Mouse (Mus musculus) heart, embryonic 10.5 days (tissue): ENCODE results near the gene Kif13a. TPM values are rescaled to one million over a fixed set of nuclear protein-coding genes. Genes with fewer than 3 reads are reported as not detected.

Source experiments
- DNase-seq: peaks from one replicate; pipeline ENCODE4 v3.0.0-alpha.2; 2017; ENCODE audit warnings: low spot score
- H3K27ac ChIP-seq: fragments of 300-500 bp; sonication (generic); 2 replicates; pipeline ENCODE4 v1.5.1; 2016; ENCODE audit warnings: mild to moderate bottlenecking
- H3K27me3 ChIP-seq: fragments of 300-500 bp; sonication (generic); 2 replicates; pipeline ENCODE4 v1.6.1; 2016; ENCODE audit warnings: mild to moderate bottlenecking; ENCODE audit not compliant: poor library complexity, insufficient read depth, severe bottlenecking
- H3K36me3 ChIP-seq: fragments of 300-500 bp; sonication (generic); 2 replicates; pipeline ENCODE4 v1.6.1; 2016; ENCODE audit warnings: mild to moderate bottlenecking, moderate library complexity
- H3K4me1 ChIP-seq: fragments of 300-500 bp; sonication (generic); 2 replicates; pipeline ENCODE4 v1.6.1; 2016; ENCODE audit warnings: mild to moderate bottlenecking
- H3K4me3 ChIP-seq: fragments of 300-500 bp; sonication (generic); 2 replicates; pipeline ENCODE4 v1.5.1; 2016; ENCODE audit warnings: mild to moderate bottlenecking, moderate library complexity
- H3K9me3 ChIP-seq: fragments of 300-500 bp; sonication (generic); 2 replicates; pipeline ENCODE4 v1.6.1; 2016; ENCODE audit warnings: mild to moderate bottlenecking, moderate library complexity
- WGBS: fragments of 180-500 bp; shearing (Covaris S2); methylation state at CpG from one replicate; pipeline ENCODE4 v1.1.7; 2016; 5-methylcytosine and 5-hydroxymethylcytosine counted together
- polyA plus RNA-seq: library from polyadenylated mRNA; unstranded; fragments of >200 nt; fragmentation: Nextera tagmentation; extraction: Ambion mirVana; gene quantifications from 2 replicates; pipeline ENCODE4 v1.2.1, GENCODE M21; 2016

Gene Kif13a
- polyA plus RNA-seq, 1 experiment from 2014 or later, result 29.1 TPM

- Histone ChIP-seq H3K4me3 (no peak overlapping the region), H3K27ac (peak overlapping the region; percentile 70), H3K4me1 (peaks cover 58% of the 10 kb centered on the region), H3K27me3 (no peaks in the 10 kb centered on the region), H3K36me3 (no peaks in the 10 kb centered on the region), H3K9me3 (no peaks in the 10 kb centered on the region)
- 42% methylated on average over 6 of the region's 6 CpGs for WGBS
- peak; percentile 87 for DNase-seq
These were observed 57.5 kb downstream of the Kif13a start for GRCm38 (mm10) chr13:46872194-46872593.

- H3K4me1 ChIP-seq, result peaks cover 52% of the 10 kb centered on the region
- no peak overlapping the region for H3K4me3 ChIP-seq
- H3K36me3 ChIP-seq, result no peaks in the 10 kb centered on the region
- H3K9me3 ChIP-seq, result no peaks in the 10 kb centered on the region
- no peak overlapping the region for H3K27ac ChIP-seq
- H3K27me3 ChIP-seq, result no peaks in the 10 kb centered on the region
- 88% methylated on average over 13 of the region's 13 CpGs for WGBS
- no peak for DNase-seq
These were observed 60.2 kb downstream of the Kif13a start for GRCm38 (mm10) chr13:46869464-46869863.

GRCm38 (mm10) chr13:46863169-46863748 lies 66.4 kb downstream of the Kif13a start:
- Histone ChIP-seq H3K4me1 (peaks cover 9% of the 10 kb centered on the region; the same call in 1 of the 2 replicates), H3K4me3 (no peak overlapping the region), H3K9me3 (no peaks in the 10 kb centered on the region), H3K36me3 (peaks cover 4% of the 10 kb centered on the region; the same call in 1 of the 2 replicates), H3K27me3 (no peaks in the 10 kb centered on the region), H3K27ac (no peak overlapping the region)
- 81% methylated on average over 3 of the region's 3 CpGs for WGBS
- no peak for DNase-seq

GRCm38 (mm10) chr13:46859876-46860275 lies 69.8 kb downstream of the Kif13a start:
- 87% methylated on average over 2 of the region's 2 CpGs for WGBS
- Histone ChIP-seq H3K27me3 (no peaks in the 10 kb centered on the region), H3K4me3 (no peak overlapping the region), H3K27ac (no peak overlapping the region), H3K9me3 (no peaks in the 10 kb centered on the region), H3K4me1 (peaks cover 8% of the 10 kb centered on the region; the same call in 1 of the 2 replicates), H3K36me3 (peaks cover 4% of the 10 kb centered on the region; the same call in 1 of the 2 replicates)
- no peak for DNase-seq

GRCm38 (mm10) chr13:46859173-46859572 lies 70.5 kb downstream of the Kif13a start:
- Histone ChIP-seq H3K4me1 (peaks cover 8% of the 10 kb centered on the region; the same call in 1 of the 2 replicates), H3K4me3 (no peak overlapping the region), H3K9me3 (no peaks in the 10 kb centered on the region), H3K27ac (no peak overlapping the region), H3K36me3 (peaks cover 4% of the 10 kb centered on the region; the same call in 1 of the 2 replicates), H3K27me3 (no peaks in the 10 kb centered on the region)
- no peak for DNase-seq
- 86% methylated on average over 2 of the region's 2 CpGs for WGBS

GRCm38 (mm10) chr13:46858835-46859152 lies 70.9 kb downstream of the Kif13a start:
- no peak for DNase-seq
- H3K4me3 ChIP-seq, result no peak overlapping the region
- no peak overlapping the region for H3K27ac ChIP-seq
- H3K4me1 ChIP-seq, result peaks cover 8% of the 10 kb centered on the region; the same call in 1 of the 2 replicates
- H3K27me3 ChIP-seq, result no peaks in the 10 kb centered on the region
- H3K36me3 ChIP-seq, result peaks cover 4% of the 10 kb centered on the region; the same call in 1 of the 2 replicates
- 73% methylated on average over 8 of the region's 8 CpGs for WGBS
- no peaks in the 10 kb centered on the region for H3K9me3 ChIP-seq

GRCm38 (mm10) chr13:46858143-46858834 lies 71.4 kb downstream of the Kif13a start:
- DNase-seq, result no peak
- WGBS, result 89% methylated on average over 8 of the region's 8 CpGs
- Histone ChIP-seq H3K9me3 (no peaks in the 10 kb centered on the region), H3K27ac (no peak overlapping the region), H3K36me3 (peaks cover 5% of the 10 kb centered on the region; the same call in 1 of the 2 replicates), H3K4me3 (no peak overlapping the region), H3K4me1 (peaks cover 8% of the 10 kb centered on the region; the same call in 1 of the 2 replicates), H3K27me3 (no peaks in the 10 kb centered on the region)

- Histone ChIP-seq H3K4me1 (peaks cover 8% of the 10 kb centered on the region; the same call in 1 of the 2 replicates), H3K27ac (no peak overlapping the region), H3K27me3 (no peaks in the 10 kb centered on the region), H3K4me3 (no peak overlapping the region), H3K36me3 (peaks cover 8% of the 10 kb centered on the region; the same call in 1 of the 2 replicates), H3K9me3 (no peaks in the 10 kb centered on the region)
- 85% methylated on average over 5 of the region's 5 CpGs for WGBS
- DNase-seq, result no peak
These were observed 75.2 kb downstream of the Kif13a start for GRCm38 (mm10) chr13:46854456-46854855.

- 90% methylated on average over 4 of the region's 4 CpGs for WGBS
These were observed 77.2 kb downstream of the Kif13a start for GRCm38 (mm10) chr13:46852470-46852869.

GRCm38 (mm10) chr13:46845456-46845855 lies 84.2 kb downstream of the Kif13a start:
- H3K9me3 ChIP-seq, result no peaks in the 10 kb centered on the region
- no peak overlapping the region for H3K27ac ChIP-seq
- peaks cover 10% of the 10 kb centered on the region; the same call in 1 of the 2 replicates for H3K4me1 ChIP-seq
- H3K36me3 ChIP-seq, result 0 out of 2 replicates have a peak, but pooled peaks cover 7% of the 10 kb centered on the region
- no peak overlapping the region for H3K4me3 ChIP-seq
- 87% methylated on average over 9 of the region's 9 CpGs for WGBS
- DNase-seq, result no peak
- no peaks in the 10 kb centered on the region for H3K27me3 ChIP-seq

More at GRCm38 (mm10) chr13:46852470-46852869, 77.2 kb downstream of the Kif13a start:
- Histone ChIP-seq H3K4me1 (peaks cover 12% of the 10 kb centered on the region; the same call in 1 of the 2 replicates), H3K9me3 (no peaks in the 10 kb centered on the region), H3K36me3 (peaks cover 11% of the 10 kb centered on the region; the same call in 1 of the 2 replicates), H3K4me3 (no peak overlapping the region), H3K27me3 (no peaks in the 10 kb centered on the region), H3K27ac (no peak overlapping the region)
- no peak for DNase-seq

GRCm38 (mm10) chr13:46844561-46845235 lies 85.0 kb downstream of the Kif13a start:
- 0 out of 2 replicates have a peak, but pooled peaks cover 7% of the 10 kb centered on the region for H3K36me3 ChIP-seq
- DNase-seq, result no peak
- H3K9me3 ChIP-seq, result no peaks in the 10 kb centered on the region
- no peak overlapping the region for H3K4me3 ChIP-seq
- no peaks in the 10 kb centered on the region for H3K27me3 ChIP-seq
- no peak overlapping the region for H3K27ac ChIP-seq
- H3K4me1 ChIP-seq, result peaks cover 10% of the 10 kb centered on the region; the same call in 1 of the 2 replicates
- WGBS, result 81% methylated on average over 12 of the region's 12 CpGs

GRCm38 (mm10) chr13:46843646-46844045 lies 86.0 kb downstream of the Kif13a start:
- Histone ChIP-seq H3K27ac (no peak overlapping the region), H3K27me3 (no peaks in the 10 kb centered on the region), H3K4me1 (peaks cover 5% of the 10 kb centered on the region; the same call in 1 of the 2 replicates), H3K36me3 (0 out of 2 replicates have a peak, but pooled peaks cover 7% of the 10 kb centered on the region), H3K9me3 (no peaks in the 10 kb centered on the region), H3K4me3 (no peak overlapping the region)
- WGBS, result 89% methylated on average over 3 of the region's 3 CpGs
- DNase-seq, result no peak
